Mouse (Mus musculus) liver, postnatal 0 days (tissue): Measurements from ENCODE around the gene Ptrhd1.

ENCODE experiments used
- CTCF ChIP-seq: sonication (generic); IDR thresholded peaks from 2 replicates; pipeline ENCODE4 v1.5.1; 2016; ENCODE audit warnings: antibody characterized with exemption, low read depth
- EP300 ChIP-seq: IDR thresholded peaks from 2 replicates; pipeline ENCODE4 v1.6.1; 2016; ENCODE audit warnings: antibody characterized with exemption, low read depth, mild to moderate bottlenecking

DNA sequence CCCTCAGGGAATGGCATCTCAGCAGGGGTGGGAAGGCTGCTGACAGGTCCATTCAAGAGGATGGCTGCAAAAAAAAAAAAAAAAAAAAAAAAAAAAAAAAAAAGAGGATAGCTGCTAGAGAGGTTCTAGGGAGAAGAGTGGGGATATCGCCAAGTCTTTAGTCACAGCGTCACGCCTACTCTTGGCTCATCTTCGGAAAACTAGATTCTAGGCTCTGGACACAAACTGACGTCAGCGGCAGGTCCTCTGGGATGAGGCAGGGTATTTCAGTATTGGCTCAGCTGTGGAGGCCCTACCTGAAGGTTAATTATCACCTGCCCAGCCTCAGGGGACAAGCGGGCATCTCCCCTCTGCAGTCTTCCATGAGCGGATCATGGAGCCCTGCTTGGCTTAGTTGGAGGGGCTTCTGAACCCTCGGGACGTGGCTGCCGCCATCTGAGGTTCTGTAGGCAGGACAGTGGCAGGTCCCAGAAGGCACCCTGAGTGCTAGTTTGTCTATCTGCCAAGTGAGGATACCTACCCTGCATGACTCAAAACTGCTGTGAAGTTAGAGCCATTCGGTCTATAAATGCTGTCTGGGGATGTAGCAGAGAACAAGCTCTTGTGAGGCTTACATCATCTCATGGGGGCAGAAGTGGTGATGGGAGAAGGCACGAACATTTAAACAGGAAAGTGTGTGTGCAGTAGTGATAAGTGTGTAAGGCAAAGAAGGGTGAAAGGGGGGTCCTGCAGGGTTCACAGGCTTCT lies 32.2 kb upstream of the Ptrhd1 start:
- TF ChIP-seq CTCF, result no peak
- no peak for TF ChIP-seq EP300
